Mouse (Mus musculus) hindbrain, embryonic 12.5 days (tissue): ENCODE results near the gene Dnajb4. TPM values are rescaled to one million over a fixed set of nuclear protein-coding genes. Genes with fewer than 3 reads are reported as not detected.
"Not testable (repeated sequence)": the region's sequence is repeated elsewhere in the genome, so short reads cannot be mapped to it uniquely, and the experiment has no call there.

Source experiments
- ATAC-seq: fragments of 200-750 bp; cut with Nextera tagmentation; 2 replicates; pipeline ENCODE4 v1.8.0; 2017; ENCODE audit warnings: moderate TSS enrichment; ENCODE audit not compliant: low FRiP score
- H3K27ac ChIP-seq: fragments of 300-500 bp; sonication (generic); 2 replicates; pipeline ENCODE4 v1.5.1; 2016; ENCODE audit warnings: mild to moderate bottlenecking
- H3K27me3 ChIP-seq: fragments of 300-500 bp; sonication (generic); 2 replicates; pipeline ENCODE4 v1.6.1; 2016; ENCODE audit warnings: mild to moderate bottlenecking
- H3K36me3 ChIP-seq: fragments of 300-500 bp; sonication (generic); 2 replicates; pipeline ENCODE4 v1.6.1; 2016; ENCODE audit warnings: mild to moderate bottlenecking
- H3K4me1 ChIP-seq: fragments of 300-500 bp; sonication (generic); 2 replicates; pipeline ENCODE4 v1.6.1; 2016
- H3K4me2 ChIP-seq: fragments of 300-500 bp; sonication (generic); replicated peaks from 2 replicates; pipeline ENCODE4 v1.6.1; 2016; ENCODE audit warnings: mild to moderate bottlenecking
- H3K4me3 ChIP-seq: fragments of 300-500 bp; sonication (generic); 2 replicates; pipeline ENCODE4 v1.5.1; 2016; ENCODE audit warnings: mild to moderate bottlenecking
- H3K9ac ChIP-seq: fragments of 300-500 bp; sonication (generic); 2 replicates; pipeline ENCODE4 v1.6.1; 2016; ENCODE audit warnings: mild to moderate bottlenecking, moderate library complexity
- H3K9me3 ChIP-seq: fragments of 300-500 bp; sonication (generic); replicated peaks from 2 replicates; pipeline ENCODE4 v1.6.1; 2016; ENCODE audit warnings: mild to moderate bottlenecking
- WGBS: fragments of 180-500 bp; shearing (Covaris S2); methylation state at CpG from one replicate; pipeline ENCODE4 v1.1.7; 2016; 5-methylcytosine and 5-hydroxymethylcytosine counted together
- polyA plus RNA-seq: library from polyadenylated mRNA; unstranded; fragments of >200 nt; fragmentation: Nextera tagmentation; extraction: Ambion mirVana; gene quantifications from 2 replicates; pipeline ENCODE4 v1.2.1, GENCODE M21; 2016

The Dnajb4 gene
- polyA plus RNA-seq, 1 experiment from 2014 or later: 32.9 TPM

- Histone ChIP-seq H3K9me3 (no peaks in the 10 kb centered on the region), H3K27ac (no peak overlapping the region), H3K4me2 (no peak overlapping the region), H3K4me1 (no peaks in the 10 kb centered on the region), H3K27me3 (no peaks in the 10 kb centered on the region), H3K9ac (no peak overlapping the region), H3K36me3 (no peaks in the 10 kb centered on the region), H3K4me3 (no peak overlapping the region)
- 84% methylated on average over 4 of the region's 4 CpGs for WGBS
- no peak for ATAC-seq
Observed at GRCm38 (mm10) chr3:152130963-152131362, 79.1 kb downstream of the Dnajb4 start.

GRCm38 (mm10) chr3:152129426-152129825 is 80.7 kb downstream of the Dnajb4 start:
- ATAC-seq, H3K27me3 ChIP-seq, H3K9me3 ChIP-seq, H3K9ac ChIP-seq, H3K27ac ChIP-seq, H3K36me3 ChIP-seq, H3K4me2 ChIP-seq, H3K4me3 ChIP-seq, H3K4me1 ChIP-seq: not testable (repeated sequence)
- WGBS: 93% methylated on average over 4 of the region's 4 CpGs

DNA sequence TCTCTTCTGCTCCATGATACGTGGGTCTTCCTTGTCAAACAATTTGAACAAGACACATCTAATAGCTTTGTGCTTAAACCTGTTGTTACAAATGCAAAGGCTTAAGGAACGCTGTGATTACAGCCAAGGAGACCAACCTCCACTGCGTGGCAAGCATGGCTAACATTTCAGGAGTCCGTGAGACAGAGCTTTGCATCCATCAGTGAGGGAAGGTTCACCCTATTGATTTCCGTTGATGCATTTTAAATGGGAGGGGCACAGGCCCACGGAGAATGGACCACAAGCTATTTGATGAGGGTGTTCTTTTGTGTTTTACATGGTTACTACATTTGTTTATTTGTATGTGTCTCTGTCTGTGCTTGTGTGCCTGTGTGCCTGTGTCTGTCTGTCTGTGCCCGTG is 81.5 kb downstream of the Dnajb4 start:
- WGBS: 76% methylated on average over 7 of the region's 7 CpGs
- H3K4me1 ChIP-seq: no peaks in the 10 kb centered on the region
- H3K36me3 ChIP-seq: no peaks in the 10 kb centered on the region
- no peaks in the 10 kb centered on the region for H3K27me3 ChIP-seq
- H3K9me3 ChIP-seq: no peaks in the 10 kb centered on the region
- no peak overlapping the region for H3K27ac ChIP-seq
- no peak overlapping the region for H3K4me2 ChIP-seq
- no peak overlapping the region for H3K9ac ChIP-seq
- H3K4me3 ChIP-seq: no peak overlapping the region
- ATAC-seq: no peak

Other genes starting within 250 kb of the Dnajb4 start
- gene Gipc2, start 44.1 kb downstream of the Dnajb4 start, polyA plus RNA-seq: 2.6 and 3.3 TPM in 2 replicates
- 359 and 362 TPM in 2 replicates for gene Fubp1, start 120 bp upstream of the Dnajb4 start, polyA plus RNA-seq
- 5.4 and 12.0 TPM in 2 replicates for gene Nexn, start 56.0 kb upstream of the Dnajb4 start, polyA plus RNA-seq
- gene Miga1, start 130.1 kb upstream of the Dnajb4 start, polyA plus RNA-seq: 24.0 and 28.0 TPM in 2 replicates
- gene Usp33, start 136.2 kb upstream of the Dnajb4 start, polyA plus RNA-seq: 78.7 and 87.7 TPM in 2 replicates
- 47.3 and 51.6 TPM in 2 replicates for gene Zzz3, start 185.2 kb upstream of the Dnajb4 start, polyA plus RNA-seq